In the genomic region with DNA sequence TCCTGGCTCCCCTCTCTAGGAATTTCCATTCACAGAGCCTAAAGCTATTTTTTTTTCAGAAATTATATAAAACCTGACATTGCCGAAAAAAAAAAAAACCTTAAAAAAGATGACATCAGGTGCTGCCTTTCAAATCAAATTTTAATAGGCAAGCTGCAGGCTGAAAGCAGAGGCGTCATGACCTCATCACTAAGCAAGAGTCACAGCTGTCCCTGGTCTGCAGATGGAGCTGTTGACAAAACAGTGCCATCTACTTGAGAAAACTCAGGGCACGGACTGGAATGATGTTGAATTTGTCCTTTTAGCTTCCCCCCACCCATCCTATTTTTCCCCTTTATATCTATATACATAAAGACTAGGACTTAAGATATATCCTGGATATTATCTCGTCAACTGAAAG, we compare ENCODE assay signal across 9 mouse cellular contexts.
DNase-seq lines count a peak whose midpoint lies in the region; ATAC-seq and TF ChIP-seq lines count a peak whose summit lies in the region.
"Had no signal": no experiment of that assay in that cellular context is flagged by ENCODE, and none has a peak within 500 bp of the region (broad histone marks: within the 10 kb centered on the region; RNA-seq: fewer than 3 reads in every experiment).

No protein-coding gene starts in this region.

- peak; percentile 53 for TF ChIP-seq CTCF in stomach, postnatal 0 days (IDR thresholded peaks at IDR 0.05; ENCODE audit: low read depth)

- H3K36me3 ChIP-seq in forebrain, embryonic 11.5 days (ENCODE audit: control insufficient read depth, insufficient read depth, low read length): no peaks in the 10 kb centered on the region
- no peaks in the 10 kb centered on the region for H3K36me3 ChIP-seq in forebrain, embryonic 10.5 days (replicated peaks)
- H3K36me3 ChIP-seq in hindbrain, embryonic 16.5 days (ENCODE audit: control insufficient read depth, insufficient read depth, low read length): no peaks in the 10 kb centered on the region
- H3K36me3 ChIP-seq in stomach, postnatal 0 days (ENCODE audit: control insufficient read depth, insufficient read depth, low read length): no peaks in the 10 kb centered on the region

- 45% methylated on average over 4 of the region's 4 CpGs for WGBS in forebrain, embryonic 11.5 days
- WGBS in forebrain, embryonic 10.5 days: 55% methylated on average over 4 of the region's 4 CpGs
- WGBS in hindbrain, embryonic 16.5 days: 28% methylated on average over 4 of the region's 4 CpGs
- 45% methylated on average over 4 of the region's 4 CpGs for WGBS in stomach, postnatal 0 days

- H3K4me2 ChIP-seq in forebrain, embryonic 11.5 days (ENCODE audit: low read depth, low read length, severe bottlenecking): no peak overlapping the region
- no peak overlapping the region for H3K4me2 ChIP-seq in hindbrain, embryonic 16.5 days (ENCODE audit: low read length)
- no peak overlapping the region for H3K4me2 ChIP-seq in stomach, postnatal 0 days (replicated peaks; ENCODE audit: low read depth)

- peak; percentile 69 for ATAC-seq in forebrain, embryonic 11.5 days (replicated peaks; ENCODE audit: low FRiP score)
- ATAC-seq in hindbrain, embryonic 16.5 days: peak; percentile 81
- no peak for ATAC-seq in stomach, postnatal 0 days (ENCODE audit: low FRiP score, low TSS enrichment)
- ATAC-seq: liver, postnatal 0 days had no signal

- H3K4me3 ChIP-seq in forebrain, embryonic 11.5 days (ENCODE audit: low read depth, low read length): no peak overlapping the region
- no peak overlapping the region for H3K4me3 ChIP-seq in forebrain, embryonic 10.5 days
- no peak overlapping the region for H3K4me3 ChIP-seq in hindbrain, embryonic 16.5 days (ENCODE audit: low read length)
- no peak overlapping the region for H3K4me3 ChIP-seq in stomach, postnatal 0 days (ENCODE audit: low read depth, low read length)

- no peaks in the 10 kb centered on the region for H3K27me3 ChIP-seq in forebrain, embryonic 11.5 days (ENCODE audit: control insufficient read depth, insufficient read depth, low read length)
- H3K27me3 ChIP-seq in forebrain, embryonic 10.5 days (ENCODE audit: poor library complexity, severe bottlenecking): no peaks in the 10 kb centered on the region
- no peaks in the 10 kb centered on the region for H3K27me3 ChIP-seq in hindbrain, embryonic 16.5 days (replicated peaks; ENCODE audit: control insufficient read depth, insufficient read depth, low read length)
- no peaks in the 10 kb centered on the region for H3K27me3 ChIP-seq in stomach, postnatal 0 days (ENCODE audit: control insufficient read depth, insufficient read depth, low read length)

- no peak overlapping the region for H3K27ac ChIP-seq in forebrain, embryonic 11.5 days (ENCODE audit: low read depth, low read length)
- no peak overlapping the region for H3K27ac ChIP-seq in forebrain, embryonic 10.5 days
- H3K27ac ChIP-seq in hindbrain, embryonic 16.5 days (ENCODE audit: low read depth, low read length): no peak overlapping the region
- H3K27ac ChIP-seq in stomach, postnatal 0 days (replicated peaks): no peak overlapping the region

- no peaks in the 10 kb centered on the region for H3K9me3 ChIP-seq in forebrain, embryonic 11.5 days (ENCODE audit: control insufficient read depth, low read length)
- no peaks in the 10 kb centered on the region for H3K9me3 ChIP-seq in forebrain, embryonic 10.5 days
- no peaks in the 10 kb centered on the region for H3K9me3 ChIP-seq in hindbrain, embryonic 16.5 days (ENCODE audit: control insufficient read depth, low read length)
- H3K9me3 ChIP-seq in stomach, postnatal 0 days (ENCODE audit: control insufficient read depth, low read length): no peaks in the 10 kb centered on the region

- H3K9ac ChIP-seq in forebrain, embryonic 11.5 days (ENCODE audit: low read length): no peak overlapping the region
- H3K9ac ChIP-seq in hindbrain, embryonic 16.5 days (ENCODE audit: low read depth, low read length): no peak overlapping the region
- H3K9ac ChIP-seq in stomach, postnatal 0 days (ENCODE audit: low read length): no peak overlapping the region
- H3K9ac ChIP-seq: liver, postnatal 0 days had no signal

- no peaks in the 10 kb centered on the region; the same call in 1 of the 2 replicates for H3K4me1 ChIP-seq in forebrain, embryonic 11.5 days (replicated peaks; ENCODE audit: control insufficient read depth, insufficient read depth, low read length)
- no peaks in the 10 kb centered on the region for H3K4me1 ChIP-seq in forebrain, embryonic 10.5 days
- H3K4me1 ChIP-seq in hindbrain, embryonic 16.5 days (ENCODE audit: control insufficient read depth, insufficient read depth, low read depth, low read length): no peaks in the 10 kb centered on the region
- H3K4me1 ChIP-seq in stomach, postnatal 0 days (replicated peaks; ENCODE audit: control insufficient read depth, insufficient read depth): no peaks in the 10 kb centered on the region

- TF ChIP-seq EP300 in stomach, postnatal 0 days (optimal IDR thresholded peaks at IDR 0.05): no peak

- DNase-seq in forebrain, embryonic 11.5 days (ENCODE audit: low spot score): no peak
- no peak for DNase-seq in forebrain, embryonic 10.5 days (ENCODE audit: extremely low spot score, low spot score)
- DNase-seq in right cerebral cortex, adult 18-20 months: peak; percentile 51
- no peak for DNase-seq in right cerebral cortex, postnatal 25 days
- DNase-seq in stomach, postnatal 0 days (ENCODE audit: low spot score): no peak
- no peak for DNase-seq in urinary bladder, postnatal 14 days (ENCODE audit: low spot score)
- no peak for DNase-seq in adrenal gland, adult 8-10 months
- DNase-seq: liver, postnatal 0 days had no signal
